Mouse (Mus musculus): ENCODE measurements around the gene Lrrc47. TPM values are rescaled to one million over a fixed set of nuclear protein-coding genes. Genes with fewer than 3 reads are reported as not detected.
A peak's percentile ranks its signal among the peaks of the same experiment; 100 is the strongest.

The Lrrc47 gene
- total and polyA plus RNA-seq, 3 experiments: 16.7 to 98.0 (median 35.0) TPM

GRCm38 (mm10) chr4:154007759-154008158 is 3.8 kb upstream of the Lrrc47 start:
- H3K9me3 ChIP-seq (replicated peaks; ENCODE audit: low read length): no peaks in the 10 kb centered on the region
- dilution Hi-C loops (cut with MboI; ENCODE audit: extremely low pct_ligation_motif_present, extremely low pct_unique_long_range_greater_than_20kb, low sequenced_read_pairs) (no loop called here), in situ Hi-C loops (cut with MboI; ENCODE audit: low pct_ligation_motif_present, low pct_unique_long_range_greater_than_20kb, low sequenced_read_pairs) (no loop called here)
- peaks cover 11% of the 10 kb centered on the region for H3K79me2 ChIP-seq (replicated peaks; ENCODE audit: control insufficient read depth, extremely low read depth, insufficient read depth, poor library complexity, severe bottlenecking)
- no peak overlapping the region for H3K4me3 ChIP-seq (replicated peaks in 1 of 3; ENCODE audit: low read depth in 2 of 3, low read length in 2 of 3, poor library complexity in 1 of 3)
- H3K27me3 ChIP-seq (replicated peaks): no peaks in the 10 kb centered on the region
- H3K4me1 ChIP-seq (ENCODE audit: control insufficient read depth in 1 of 2, insufficient read depth in 2 of 2): peaks cover under 1 to 14% of the 10 kb centered on the region in 2 experiments
- H3K27ac ChIP-seq (ENCODE audit: insufficient read depth, low read depth): no peak overlapping the region
- DNase-seq (ENCODE audit: extremely low read depth): no peak
- H3K4me2 ChIP-seq (ENCODE audit: insufficient read depth, low read depth, poor library complexity, severe bottlenecking): no peak overlapping the region
- H3K9ac ChIP-seq (ENCODE audit: insufficient read depth, low read depth): no peak overlapping the region
- H3K36me3 ChIP-seq (replicated peaks in 1 of 2; ENCODE audit: control insufficient read depth in 1 of 2, insufficient read depth in 1 of 2, low read length in 1 of 2): peaks cover 38 to 54% of the 10 kb centered on the region in 2 experiments
- TF ChIP-seq ELF1 (IDR thresholded peaks at IDR 0.05; ENCODE audit: low read depth, low read length) (no peak), POLR2A (IDR thresholded peaks at IDR 0.05; ENCODE audit: low read depth, low read length) (no peak), ZC3H11A (IDR thresholded peaks at IDR 0.05; ENCODE audit: low read depth, low read length) (no peak), CHD2 (IDR thresholded peaks at IDR 0.05; ENCODE audit: low read length) (no peak), HCFC1 (IDR thresholded peaks at IDR 0.05; ENCODE audit: low read depth, low read length) (no peak), JUND (conservative IDR thresholded peaks at IDR 0.05; ENCODE audit: low read depth, low read length) (no peak), MXI1 (IDR thresholded peaks at IDR 0.05; ENCODE audit: low read depth, low read length) (no peak), NRF1 (IDR thresholded peaks at IDR 0.05; ENCODE audit: low read depth, low read length) (no peak), ETS1 (conservative IDR thresholded peaks at IDR 0.05; ENCODE audit: low read depth, low read length) (no peak), KAT2A (IDR thresholded peaks at IDR 0.05; ENCODE audit: insufficient replicate concordance, low read length) (no peak), POLR2AphosphoS2 (IDR thresholded peaks at IDR 0.05; ENCODE audit: low read depth, low read length) (no peak), ZKSCAN1 (IDR thresholded peaks at IDR 0.05; ENCODE audit: borderline replicate concordance, low read depth, low read length) (no peak), RAD21 (IDR thresholded peaks at IDR 0.05; ENCODE audit: low read depth, low read length) (no peak), TCF12 (IDR thresholded peaks at IDR 0.05; ENCODE audit: low read depth, low read length) (no peak), UBTF (IDR thresholded peaks at IDR 0.05; ENCODE audit: low read depth, low read length) (no peak), MAZ (IDR thresholded peaks at IDR 0.05; ENCODE audit: low read depth, low read length) (no peak), CTCF (conservative IDR thresholded peaks at IDR 0.05 in 1 of 2, IDR thresholded peaks at IDR 0.05 in 1 of 2; ENCODE audit: low read depth in 2 of 2, low read length in 2 of 2) (no peak)

GRCm38 (mm10) chr4:154010907-154011645 is 455 bp upstream of the Lrrc47 start:
- H3K27ac ChIP-seq (ENCODE audit: insufficient read depth, low read depth): peak overlapping the region; percentile 13; the same call in 1 of the 2 replicates
- H3K9me3 ChIP-seq (replicated peaks; ENCODE audit: low read length): no peaks in the 10 kb centered on the region
- dilution Hi-C loops (cut with MboI; ENCODE audit: extremely low pct_ligation_motif_present, extremely low pct_unique_long_range_greater_than_20kb, low sequenced_read_pairs) (no loop called here), in situ Hi-C loops (cut with MboI; ENCODE audit: low pct_ligation_motif_present, low pct_unique_long_range_greater_than_20kb, low sequenced_read_pairs) (no loop called here)
- H3K4me1 ChIP-seq (ENCODE audit: control insufficient read depth in 1 of 2, insufficient read depth in 2 of 2): peaks cover 11 to 28% of the 10 kb centered on the region in 2 experiments
- no peaks in the 10 kb centered on the region for H3K27me3 ChIP-seq (replicated peaks)
- H3K36me3 ChIP-seq (replicated peaks in 1 of 2; ENCODE audit: control insufficient read depth in 1 of 2, insufficient read depth in 1 of 2, low read length in 1 of 2): peaks cover 37 to 51% of the 10 kb centered on the region in 2 experiments
- no peak for DNase-seq (ENCODE audit: extremely low read depth)
- H3K4me3 ChIP-seq (replicated peaks in 1 of 3; ENCODE audit: low read depth in 2 of 3, low read length in 2 of 3, poor library complexity in 1 of 3): peak overlapping the region; percentile 84 to 100 (median 98)
- H3K4me2 ChIP-seq (ENCODE audit: insufficient read depth, low read depth, poor library complexity, severe bottlenecking): peak overlapping the region; percentile 85
- TF ChIP-seq KAT2A (IDR thresholded peaks at IDR 0.05; ENCODE audit: insufficient replicate concordance, low read length): no peak
- TF ChIP-seq USF1 (IDR thresholded peaks at IDR 0.05; ENCODE audit: low read depth, low read length): no peak
- TF ChIP-seq ELF1 (IDR thresholded peaks at IDR 0.05; ENCODE audit: low read depth, low read length): no peak
- TF ChIP-seq CTCF (conservative IDR thresholded peaks at IDR 0.05 in 1 of 2, IDR thresholded peaks at IDR 0.05 in 1 of 2; ENCODE audit: low read depth in 2 of 2, low read length in 2 of 2): peak in 1 of 2 experiments; percentile 54; a peak in 2 of 4 replicates
- peaks cover 39% of the 10 kb centered on the region for H3K79me2 ChIP-seq (replicated peaks; ENCODE audit: control insufficient read depth, extremely low read depth, insufficient read depth, poor library complexity, severe bottlenecking)
- peak overlapping the region; percentile 80 for H3K9ac ChIP-seq (ENCODE audit: insufficient read depth, low read depth)
